Mouse (Mus musculus) retina, adult 2 months (tissue): Measurements from ENCODE around the gene Slamf9.

Experiments used
- DNase-seq: peaks from one replicate; pipeline ENCODE4 v3.0.0-alpha.2; 2012; ENCODE audit warnings: low read depth, low spot score

Gene Slamf9

GRCm38 (mm10) chr1:172461602-172462001 is 13.6 kb upstream of the Slamf9 start:
- DNase-seq, result no peak

GRCm38 (mm10) chr1:172462534-172462933 is 12.6 kb upstream of the Slamf9 start:
- no peak for DNase-seq

GRCm38 (mm10) chr1:172463387-172464333 is 11.5 kb upstream of the Slamf9 start:
- no peak for DNase-seq

- no peak for DNase-seq
These were observed 6.8 kb upstream of the Slamf9 start for GRCm38 (mm10) chr1:172468301-172468877.

GRCm38 (mm10) chr1:172469373-172469772 is 5.8 kb upstream of the Slamf9 start:
- no peak for DNase-seq

- no peak for DNase-seq
These were observed 5.2 kb upstream of the Slamf9 start for GRCm38 (mm10) chr1:172469810-172470448.

GRCm38 (mm10) chr1:172472909-172473308 is 2.2 kb upstream of the Slamf9 start:
- no peak for DNase-seq

- DNase-seq, result no peak
These were observed 962 bp upstream of the Slamf9 start for GRCm38 (mm10) chr1:172474196-172474595.

GRCm38 (mm10) chr1:172478020-172478419 is 2.9 kb downstream of the Slamf9 start:
- DNase-seq, result no peak

- DNase-seq, result no peak
These were observed 5.2 kb downstream of the Slamf9 start for GRCm38 (mm10) chr1:172480376-172480775.

- DNase-seq, result no peak
These were observed 6.0 kb downstream of the Slamf9 start for GRCm38 (mm10) chr1:172481111-172481510.

GRCm38 (mm10) chr1:172481540-172482280 is 6.6 kb downstream of the Slamf9 start, which contains the start of gene Igsf9:
Igsf9 (plus strand) TSS chr1:172481788.
- DNase-seq, result peak; percentile 89

- no peak for DNase-seq
These were observed 7.6 kb downstream of the Slamf9 start for GRCm38 (mm10) chr1:172482518-172483360.

- no peak for DNase-seq
These were observed 8.2 kb downstream of the Slamf9 start for GRCm38 (mm10) chr1:172483361-172483660.

GRCm38 (mm10) chr1:172484236-172484635 is 9.1 kb downstream of the Slamf9 start:
- DNase-seq, result no peak

- no peak for DNase-seq
These were observed 9.5 kb downstream of the Slamf9 start for GRCm38 (mm10) chr1:172484671-172485070.

GRCm38 (mm10) chr1:172485821-172486220 is 10.7 kb downstream of the Slamf9 start:
- DNase-seq, result no peak

- DNase-seq, result no peak
These were observed 11.1 kb downstream of the Slamf9 start for GRCm38 (mm10) chr1:172486236-172486635.

- DNase-seq, result no peak
These were observed 11.5 kb downstream of the Slamf9 start for GRCm38 (mm10) chr1:172486651-172487050.

GRCm38 (mm10) chr1:172487859-172488258 is 12.7 kb downstream of the Slamf9 start:
- DNase-seq, result no peak

- DNase-seq, result peak; percentile 68
These were observed 13.7 kb downstream of the Slamf9 start for GRCm38 (mm10) chr1:172488831-172489230.
